Mouse (Mus musculus): Measurements from ENCODE around the gene Cbl. TPM values are rescaled to one million over a fixed set of nuclear protein-coding genes. Genes with fewer than 3 reads are reported as not detected.

The Cbl gene
- polyA plus RNA-seq, 1 experiment: 6.8 TPM

GRCm38 (mm10) chr9:44192794-44193193, 41.1 kb downstream of the Cbl start:
- DNase-seq (ENCODE audit: low read depth, low spot score): no peak
- WGBS: 88% methylated on average over 5 of the region's 5 CpGs

GRCm38 (mm10) chr9:44192312-44192711, 41.5 kb downstream of the Cbl start:
- DNase-seq (ENCODE audit: low read depth, low spot score): no peak
- WGBS: 91% methylated on average over 3 of the region's 3 CpGs

- DNase-seq (ENCODE audit: low read depth, low spot score): no peak
- WGBS: 84% methylated on average over 3 of the region's 3 CpGs
These were observed 42.7 kb downstream of the Cbl start for GRCm38 (mm10) chr9:44191166-44191565.

- WGBS: 86% methylated on average over 12 of the region's 12 CpGs
- no peak for DNase-seq (ENCODE audit: low read depth, low spot score)
These were observed 45.6 kb downstream of the Cbl start for GRCm38 (mm10) chr9:44188223-44188622.

- peak; percentile 19 for DNase-seq (ENCODE audit: low read depth, low spot score)
- 87% methylated on average over 3 of the region's 3 CpGs for WGBS
These were observed 51.6 kb downstream of the Cbl start for GRCm38 (mm10) chr9:44182260-44182659.

GRCm38 (mm10) chr9:44181537-44181936, 52.3 kb downstream of the Cbl start:
- DNase-seq (ENCODE audit: low read depth, low spot score): no peak
- WGBS: 68% methylated on average over 5 of the region's 5 CpGs

- DNase-seq (ENCODE audit: low read depth, low spot score): no peak
- 99% methylated on average over 12 of the region's 12 CpGs for WGBS
These were observed 55.0 kb downstream of the Cbl start for GRCm38 (mm10) chr9:44178811-44179210.

GRCm38 (mm10) chr9:44178389-44178788, 55.5 kb downstream of the Cbl start:
- WGBS: 90% methylated on average over 14 of the region's 14 CpGs

GRCm38 (mm10) chr9:44177405-44177804, 56.4 kb downstream of the Cbl start:
- 86% methylated on average over 2 of the region's 2 CpGs for WGBS
- no peak for DNase-seq (ENCODE audit: low read depth, low spot score)

More at GRCm38 (mm10) chr9:44178389-44178788, 55.5 kb downstream of the Cbl start:
- no peak for DNase-seq (ENCODE audit: low read depth, low spot score)

GRCm38 (mm10) chr9:44175957-44176356, 57.9 kb downstream of the Cbl start:
- DNase-seq (ENCODE audit: low read depth, low spot score): no peak
- WGBS: 21% methylated on average over 1 of the region's 1 CpGs

- WGBS: 8% methylated on average over 6 of the region's 6 CpGs
- peak; percentile 51 for DNase-seq (ENCODE audit: low read depth, low spot score)
These were observed 58.3 kb downstream of the Cbl start for GRCm38 (mm10) chr9:44175556-44175955.

GRCm38 (mm10) chr9:44170691-44171151, 63.1 kb downstream of the Cbl start:
- WGBS: 88% methylated on average over 3 of the region's 3 CpGs
- no peak for DNase-seq (ENCODE audit: low read depth, low spot score)

- no peak for DNase-seq (ENCODE audit: low read depth, low spot score)
- WGBS: 81% methylated on average over 5 of the region's 5 CpGs
These were observed 64.9 kb downstream of the Cbl start for GRCm38 (mm10) chr9:44168931-44169330.

GRCm38 (mm10) chr9:44159886-44160285, 74.0 kb downstream of the Cbl start:
- no peak for DNase-seq (ENCODE audit: low read depth, low spot score)
- WGBS: 89% methylated on average over 3 of the region's 3 CpGs

- no peak for DNase-seq (ENCODE audit: low read depth, low spot score)
- WGBS: 52% methylated on average over 3 of the region's 3 CpGs
These were observed 86.6 kb downstream of the Cbl start for GRCm38 (mm10) chr9:44147290-44147689.

- DNase-seq (ENCODE audit: low read depth, low spot score): no peak
These were observed 89.2 kb downstream of the Cbl start for GRCm38 (mm10) chr9:44144718-44145060.

GRCm38 (mm10) chr9:44144023-44144717, 89.7 kb downstream of the Cbl start:
- DNase-seq (ENCODE audit: low read depth, low spot score): no peak
- WGBS: 48% methylated on average over 7 of the region's 8 CpGs

GRCm38 (mm10) chr9:44143421-44143820, 90.4 kb downstream of the Cbl start:
- WGBS: 85% methylated on average over 5 of the region's 5 CpGs
- no peak for DNase-seq (ENCODE audit: low read depth, low spot score)

- 75% methylated on average over 5 of the region's 5 CpGs for WGBS
- DNase-seq (ENCODE audit: low read depth, low spot score): no peak
These were observed 91.9 kb downstream of the Cbl start for GRCm38 (mm10) chr9:44141951-44142350.

- no peak for DNase-seq (ENCODE audit: low read depth, low spot score)
- WGBS: 52% methylated on average over 4 of the region's 4 CpGs
These were observed 96.0 kb downstream of the Cbl start for GRCm38 (mm10) chr9:44137846-44138245.

GRCm38 (mm10) chr9:44135731-44136411, 98.0 kb downstream of the Cbl start:
- 55% methylated on average over 7 of the region's 7 CpGs for WGBS
- DNase-seq (ENCODE audit: low read depth, low spot score): no peak
